Mouse (Mus musculus) layer of hippocampus, postnatal 36 days (tissue): ENCODE results near the gene Ccnj. TPM values are rescaled to one million over a fixed set of nuclear protein-coding genes. Genes with fewer than 3 reads are reported as not detected.

Source experiments
- DNase-seq, 2 experiments: peaks; one replicate each; pipeline ENCODE4 v3.0.0; 2022
- microRNA-seq, 2 experiments: library from miRNA; unstranded; fragments of <30 nt; microRNA quantifications; one replicate each; pipeline ENCODE4 v1.2.0; 2021
- total RNA-seq, 2 experiments: library from RNA; stranded (reverse); gene quantifications; 2 replicates each; pipeline ENCODE4 v1.2.3; 2021

Gene Ccnj
- total RNA-seq, 2 experiments from 2014 or later = 7.8 to 7.9 TPM

DNA sequence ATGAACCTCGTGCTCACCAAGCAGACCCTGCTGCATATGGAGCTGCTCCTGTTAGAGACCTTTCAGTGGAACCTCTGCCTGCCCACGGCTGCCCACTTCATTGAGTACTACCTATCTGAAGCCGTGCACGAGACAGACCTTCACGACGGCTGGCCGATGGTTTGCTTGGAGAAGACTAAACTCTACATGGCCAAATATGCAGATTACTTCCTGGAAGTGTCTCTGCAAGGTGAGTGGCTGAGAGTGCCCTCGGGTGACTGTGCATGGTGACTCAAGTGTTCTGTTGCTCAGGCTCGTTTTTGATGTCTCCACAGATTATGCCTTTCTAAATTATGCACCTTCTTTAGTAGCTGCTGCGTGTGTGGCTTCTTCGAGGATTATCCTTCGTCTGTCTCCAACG, 13.7 kb downstream of the Ccnj start:
- DNase-seq = no peak

DNA sequence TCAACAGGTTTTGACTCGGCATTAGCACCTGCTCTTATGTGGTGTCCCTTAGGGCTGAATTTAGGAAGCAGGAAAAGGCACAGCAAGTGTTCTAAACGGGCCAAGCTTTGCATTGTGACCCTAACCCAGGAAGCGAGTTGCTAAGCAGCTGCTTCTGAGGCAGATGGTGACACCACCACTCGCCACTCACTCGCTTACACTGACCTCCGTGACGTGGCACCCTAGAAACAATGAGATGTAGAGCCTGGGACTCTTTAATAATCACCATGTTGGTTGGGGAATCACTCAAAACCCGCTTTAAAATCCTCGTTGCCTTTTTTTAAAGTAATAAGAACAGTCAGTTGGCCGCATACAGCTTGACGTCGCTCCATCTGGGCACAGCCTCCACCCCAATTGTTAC, 18.3 kb downstream of the Ccnj start:
- DNase-seq = no peak

DNA sequence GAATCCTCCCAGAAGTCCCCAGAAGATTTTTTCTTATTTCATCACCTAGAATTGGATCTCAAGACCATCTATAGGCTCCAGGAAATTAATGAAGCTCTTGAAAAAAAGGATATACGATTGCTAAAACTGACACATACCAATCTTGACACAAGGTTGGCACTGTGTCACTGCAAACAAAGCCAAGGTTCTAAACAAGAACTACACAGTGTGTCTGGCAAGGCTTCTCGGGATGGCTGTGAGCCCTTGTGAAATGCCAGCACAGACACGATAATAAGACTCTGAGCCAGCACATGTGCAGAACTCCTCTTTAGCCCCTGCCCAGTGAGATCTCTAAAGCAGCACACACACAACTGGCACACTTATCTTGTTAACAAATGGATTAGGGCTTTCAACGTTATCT, 28.5 kb downstream of the Ccnj start:
- no peak for DNase-seq

GRCm38 (mm10) chr19:40868284-40868683, 37.2 kb downstream of the Ccnj start:
- no peak for DNase-seq

GRCm38 (mm10) chr19:40869425-40870105, 38.5 kb downstream of the Ccnj start:
- no peak for DNase-seq

DNA sequence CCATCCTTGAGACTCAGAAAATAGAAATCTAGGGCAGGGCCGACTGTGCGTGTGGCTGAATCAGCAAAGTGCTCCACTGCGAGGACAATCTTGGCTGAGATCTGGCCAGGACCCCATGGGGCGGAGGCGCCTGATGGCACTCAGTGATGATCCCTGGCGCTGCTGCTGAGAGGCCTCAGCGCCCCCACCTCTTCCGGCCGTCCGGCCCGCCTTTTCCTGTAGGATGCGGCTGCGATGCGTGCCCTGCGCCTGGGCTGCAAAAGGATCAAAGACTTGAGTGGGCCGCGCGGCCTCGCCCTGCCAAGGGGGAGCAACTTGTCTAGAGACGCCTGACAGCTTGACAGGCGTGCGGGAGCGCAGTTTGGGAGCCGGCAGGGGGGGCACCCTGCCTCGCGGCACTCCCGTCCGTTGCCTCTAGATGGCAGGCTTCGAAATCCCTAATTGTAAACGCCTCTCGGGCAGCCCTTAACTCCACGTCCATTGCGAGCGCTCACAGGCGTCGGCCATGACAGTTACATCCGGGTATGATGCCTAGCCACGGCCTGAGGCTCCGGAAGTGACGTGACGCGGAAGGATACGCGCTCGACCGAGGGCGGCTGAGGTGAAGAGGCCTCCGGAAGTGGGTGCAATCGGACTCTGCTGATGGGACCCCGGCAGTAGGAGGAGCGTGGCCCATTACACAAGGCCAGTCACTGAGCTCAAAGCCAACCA, 42.0 kb downstream of the Ccnj start:
- DNase-seq = peak; percentile 83 to 84

DNA sequence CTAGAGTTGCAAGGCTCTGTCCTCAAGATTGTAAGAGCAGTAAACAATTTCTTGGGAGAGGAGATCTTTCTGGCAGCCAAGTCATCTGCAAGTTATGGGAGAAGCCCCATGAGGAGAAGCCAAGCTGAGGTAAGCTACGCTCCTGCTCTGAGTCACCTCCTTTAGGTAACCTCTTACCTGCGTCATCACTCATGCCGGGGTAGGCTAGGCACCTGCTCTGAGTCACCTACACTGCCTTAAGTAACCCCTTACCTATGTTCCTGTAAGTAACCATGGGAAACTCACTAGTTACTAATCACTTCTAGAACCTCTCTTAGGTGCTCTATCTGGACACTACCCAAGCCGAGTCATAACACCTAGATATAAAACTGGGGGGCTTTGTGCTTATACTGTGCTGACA, 50.6 kb downstream of the Ccnj start:
- DNase-seq = no peak

GRCm38 (mm10) chr19:40888887-40889286, 57.8 kb downstream of the Ccnj start:
- no peak for DNase-seq

- no peak for DNase-seq
Measured at GRCm38 (mm10) chr19:40894071-40894506, 63.0 kb downstream of the Ccnj start.

DNA sequence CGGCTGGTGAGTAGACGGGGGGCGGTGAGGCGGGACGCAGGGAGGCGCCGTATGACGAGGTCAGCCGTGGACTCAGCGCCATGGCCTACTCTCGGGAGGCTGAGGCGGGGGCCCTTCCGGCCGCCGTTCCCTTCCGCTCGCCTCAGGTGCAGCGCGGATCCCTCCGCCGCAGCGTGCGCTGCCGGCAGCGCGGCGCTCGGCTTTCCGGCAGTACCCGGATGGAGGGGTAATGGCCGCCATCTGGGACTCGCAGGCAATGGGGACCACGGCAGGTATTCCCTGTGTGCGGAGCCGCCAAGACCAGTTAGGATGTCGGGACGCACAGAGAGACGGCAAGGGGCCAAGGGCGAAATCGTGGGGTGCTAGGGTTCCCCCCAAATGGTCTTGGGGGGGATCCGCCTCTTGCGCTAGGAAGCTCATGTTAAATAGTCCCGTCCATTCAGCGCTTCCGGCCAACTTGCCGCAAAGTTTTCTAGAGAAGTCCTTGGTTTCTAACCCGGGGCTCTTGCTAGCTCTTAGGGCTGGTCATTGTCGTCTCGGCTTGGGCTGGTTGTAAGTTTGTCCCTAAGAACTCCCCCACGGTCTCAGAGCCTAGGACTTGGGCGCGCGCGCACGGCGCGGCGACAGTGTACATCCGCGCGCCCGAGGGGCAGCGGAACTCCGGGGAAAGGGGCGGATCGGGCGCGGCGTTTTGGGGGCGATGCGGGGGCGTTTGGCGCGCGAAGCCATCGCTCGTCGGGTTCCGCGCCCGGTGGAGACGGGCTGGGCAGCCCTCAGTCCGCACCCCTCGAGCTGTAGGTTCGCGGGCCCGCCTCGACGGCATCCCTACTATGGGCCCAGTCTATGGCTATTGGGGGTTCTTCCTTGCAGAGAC, 63.7 kb downstream of the Ccnj start, which contains the start of gene Zfp518a:
TSS of gene Zfp518a (plus strand) at position 187 of the 874 bp plus-strand sequence.
- DNase-seq = peak; percentile 87 to 88

DNA sequence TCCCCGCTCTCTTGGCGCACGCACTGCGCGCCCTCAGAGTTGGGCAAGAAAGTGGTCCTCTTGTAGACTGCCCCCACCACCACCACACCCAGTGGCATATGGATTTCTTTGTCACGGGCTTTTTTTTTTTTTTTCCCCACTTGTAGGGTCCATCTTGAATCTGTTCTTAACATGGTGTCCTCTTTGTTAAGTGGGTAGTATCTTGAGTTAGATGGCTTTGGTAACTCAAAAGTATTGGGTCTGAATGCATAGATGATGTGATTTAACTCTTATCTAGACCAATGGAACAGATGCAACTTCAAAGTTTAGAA, 64.3 kb downstream of the Ccnj start:
- no peak for DNase-seq

Small RNAs within 50 kb of the gene (microRNA-seq; reads per million reads assigned to microRNA genes)
- gene Mir8092 = 0.42 to 0.60 reads per million in 2 experiments

Other genes with a start within 250 kb of the Ccnj start
- 10 to 100 TPM; 22.8 to 23.0 TPM for gene Aldh18a1, start 242.8 kb upstream of the Ccnj start, total RNA-seq
- 10 to 100 TPM; 14.4 to 17.1 TPM for gene Tctn3, start 219.0 kb upstream of the Ccnj start, total RNA-seq
- gene Entpd1, start 218.9 kb upstream of the Ccnj start, total RNA-seq = 10 to 100 TPM; 17.6 to 20.4 TPM
- under 1 TPM; 0.15 to 0.40 TPM for gene Cc2d2b, start 82.5 kb upstream of the Ccnj start, total RNA-seq
- 1 to 10 TPM; 8.1 to 8.2 TPM for gene Zfp518a, start 63.4 kb downstream of the Ccnj start, total RNA-seq
- 1 to 10 TPM; 6.1 to 6.7 TPM for gene Blnk, start 163.3 kb downstream of the Ccnj start, total RNA-seq
- not detected for gene Dntt, start 198.0 kb downstream of the Ccnj start, total RNA-seq
- gene Opalin, start 245.8 kb downstream of the Ccnj start, total RNA-seq = 10 to 100 TPM; 11.6 to 16.6 TPM